Mouse (Mus musculus) midbrain, embryonic 13.5 days (tissue): ENCODE measurements around the gene Cacna1s. TPM values are rescaled to one million over a fixed set of nuclear protein-coding genes. Genes with fewer than 3 reads are reported as not detected.
A peak's percentile ranks its signal among the peaks of the same experiment; 100 is the strongest.

Experiments
- ATAC-seq: fragments of 200-750 bp; cut with Nextera tagmentation; 2 replicates; pipeline ENCODE4 v1.8.0; 2017; ENCODE audit warnings: mild to moderate bottlenecking, moderate TSS enrichment, moderate library complexity
- H3K27ac ChIP-seq: fragments of 300-500 bp; sonication (generic); 2 replicates; pipeline ENCODE4 v1.5.1; 2015; ENCODE audit warnings: inconsistent platforms, mild to moderate bottlenecking, moderate library complexity
- H3K27me3 ChIP-seq: fragments of 300-500 bp; sonication (generic); 2 replicates; pipeline ENCODE4 v1.6.1; 2015; ENCODE audit warnings: mild to moderate bottlenecking, inconsistent platforms
- H3K36me3 ChIP-seq: fragments of 300-500 bp; sonication (generic); 2 replicates; pipeline ENCODE4 v1.6.1; 2015; ENCODE audit warnings: mild to moderate bottlenecking, inconsistent platforms
- H3K4me1 ChIP-seq: fragments of 300-500 bp; sonication (generic); replicated peaks from 2 replicates; pipeline ENCODE4 v1.6.1; 2015; ENCODE audit warnings: inconsistent platforms
- H3K4me2 ChIP-seq: fragments of 300-500 bp; sonication (generic); replicated peaks from 2 replicates; pipeline ENCODE4 v1.6.1; 2015; ENCODE audit warnings: moderate library complexity, mild to moderate bottlenecking, inconsistent platforms
- H3K4me3 ChIP-seq: fragments of 300-500 bp; sonication (generic); replicated peaks from 2 replicates; pipeline ENCODE4 v1.5.1; 2015; ENCODE audit warnings: mild to moderate bottlenecking, inconsistent platforms
- H3K9ac ChIP-seq: fragments of 300-500 bp; sonication (generic); replicated peaks from 2 replicates; pipeline ENCODE4 v1.6.1; 2015; ENCODE audit warnings: mild to moderate bottlenecking, inconsistent platforms
- H3K9me3 ChIP-seq: fragments of 300-500 bp; sonication (generic); 2 replicates; pipeline ENCODE4 v1.6.1; 2016; ENCODE audit warnings: mild to moderate bottlenecking, inconsistent platforms
- WGBS: fragments of 180-500 bp; shearing (Covaris S2); methylation state at CpG from one replicate; pipeline ENCODE4 v1.1.7; 2015; 5-methylcytosine and 5-hydroxymethylcytosine counted together
- polyA plus RNA-seq: library from polyadenylated mRNA; unstranded; fragments of >200 nt; fragmentation: Nextera tagmentation; extraction: Ambion mirVana; gene quantifications from 2 replicates; pipeline ENCODE4 v1.2.1, GENCODE M21; 2015

Cacna1s gene
- polyA plus RNA-seq, 1 experiment from 2014 or later = 0.22 TPM

DNA sequence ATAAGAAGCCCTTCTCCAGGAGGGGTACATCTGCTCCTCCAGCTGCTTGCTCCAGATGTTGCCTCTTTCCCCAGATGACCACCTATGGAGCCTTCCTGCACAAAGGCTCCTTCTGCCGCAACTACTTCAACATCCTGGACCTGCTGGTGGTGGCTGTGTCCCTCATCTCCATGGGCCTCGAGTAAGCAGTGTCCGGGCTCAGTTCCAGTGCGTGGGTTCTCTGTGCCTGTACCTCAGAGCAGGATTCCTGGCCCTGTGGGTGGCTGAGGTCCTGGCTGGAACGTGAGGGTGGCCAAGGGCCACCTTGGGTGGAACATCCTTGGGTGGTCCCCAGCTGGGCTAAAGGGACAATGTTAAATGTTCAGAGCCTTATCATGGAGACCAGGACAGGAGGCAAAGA, 42.3 kb downstream of the Cacna1s start:
- Histone ChIP-seq H3K4me2 (no peak overlapping the region), H3K36me3 (no peaks in the 10 kb centered on the region), H3K27me3 (no peaks in the 10 kb centered on the region), H3K4me1 (no peaks in the 10 kb centered on the region), H3K4me3 (no peak overlapping the region), H3K27ac (no peak overlapping the region), H3K9ac (no peak overlapping the region), H3K9me3 (no peaks in the 10 kb centered on the region)
- 81% methylated on average over 5 of the region's 5 CpGs for WGBS
- ATAC-seq = no peak

- Histone ChIP-seq H3K27me3 (no peaks in the 10 kb centered on the region), H3K4me2 (no peak overlapping the region), H3K9me3 (no peaks in the 10 kb centered on the region), H3K9ac (no peak overlapping the region), H3K4me3 (no peak overlapping the region), H3K4me1 (peaks cover 23% of the 10 kb centered on the region), H3K36me3 (no peaks in the 10 kb centered on the region), H3K27ac (no peak overlapping the region)
- WGBS = 75% methylated on average over 4 of the region's 4 CpGs
- no peak for ATAC-seq
These were observed 49.5 kb downstream of the Cacna1s start for GRCm38 (mm10) chr1:136102094-136102493.

- no peak overlapping the region for H3K27ac ChIP-seq
- H3K9ac ChIP-seq = no peak overlapping the region
- 87% methylated on average over 3 of the region's 3 CpGs for WGBS
- H3K4me1 ChIP-seq = peaks cover 23% of the 10 kb centered on the region
- H3K27me3 ChIP-seq = no peaks in the 10 kb centered on the region
- H3K4me3 ChIP-seq = no peak overlapping the region
- H3K9me3 ChIP-seq = no peaks in the 10 kb centered on the region
- no peak overlapping the region for H3K4me2 ChIP-seq
- H3K36me3 ChIP-seq = no peaks in the 10 kb centered on the region
- no peak for ATAC-seq
These were observed 50.0 kb downstream of the Cacna1s start for GRCm38 (mm10) chr1:136102551-136102950.

GRCm38 (mm10) chr1:136102981-136103380, 50.4 kb downstream of the Cacna1s start:
- no peaks in the 10 kb centered on the region for H3K27me3 ChIP-seq
- WGBS = 50% methylated on average over 2 of the region's 2 CpGs
- H3K36me3 ChIP-seq = no peaks in the 10 kb centered on the region
- no peaks in the 10 kb centered on the region for H3K9me3 ChIP-seq
- H3K4me2 ChIP-seq = no peak overlapping the region
- no peak overlapping the region for H3K9ac ChIP-seq
- no peak overlapping the region for H3K27ac ChIP-seq
- no peak overlapping the region for H3K4me3 ChIP-seq
- H3K4me1 ChIP-seq = peaks cover 23% of the 10 kb centered on the region
- ATAC-seq = peak; percentile 60

DNA sequence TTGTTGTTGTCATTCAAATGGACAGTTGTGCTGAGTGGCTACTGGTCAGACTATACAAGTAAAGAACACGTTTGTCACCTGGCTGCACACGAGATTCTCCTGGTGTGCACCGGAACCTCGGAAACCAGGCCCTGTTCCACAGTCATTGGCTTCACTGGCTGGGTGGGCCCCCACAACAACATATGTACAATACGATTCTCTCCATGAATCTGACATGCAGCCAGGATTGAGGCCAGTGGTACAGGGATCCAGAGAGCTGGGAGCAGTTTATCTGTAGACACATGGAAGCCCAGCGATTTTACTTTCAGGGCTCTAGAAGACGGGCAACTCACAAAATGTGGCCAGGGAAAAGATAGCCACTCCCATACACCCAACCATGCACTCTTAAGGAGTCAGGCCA, 51.1 kb downstream of the Cacna1s start:
- peaks cover 23% of the 10 kb centered on the region for H3K4me1 ChIP-seq
- H3K27me3 ChIP-seq = no peaks in the 10 kb centered on the region
- WGBS = 87% methylated on average over 7 of the region's 7 CpGs
- ATAC-seq = no peak
- H3K36me3 ChIP-seq = no peaks in the 10 kb centered on the region
- no peak overlapping the region for H3K4me2 ChIP-seq
- H3K9ac ChIP-seq = no peak overlapping the region
- no peaks in the 10 kb centered on the region for H3K9me3 ChIP-seq
- no peak overlapping the region for H3K27ac ChIP-seq
- H3K4me3 ChIP-seq = no peak overlapping the region

GRCm38 (mm10) chr1:136104741-136105140, 52.2 kb downstream of the Cacna1s start:
- no peaks in the 10 kb centered on the region for H3K9me3 ChIP-seq
- ATAC-seq = peak; percentile 35; the same call in 1 of the 2 replicates
- no peaks in the 10 kb centered on the region for H3K36me3 ChIP-seq
- H3K4me1 ChIP-seq = peaks cover 23% of the 10 kb centered on the region
- no peak overlapping the region for H3K9ac ChIP-seq
- H3K27ac ChIP-seq = 0 out of 2 replicates have a peak overlapping the region, but pooled peaks have one; percentile 8
- H3K27me3 ChIP-seq = no peaks in the 10 kb centered on the region
- WGBS = 40% methylated on average over 4 of the region's 4 CpGs
- H3K4me3 ChIP-seq = no peak overlapping the region
- no peak overlapping the region for H3K4me2 ChIP-seq

DNA sequence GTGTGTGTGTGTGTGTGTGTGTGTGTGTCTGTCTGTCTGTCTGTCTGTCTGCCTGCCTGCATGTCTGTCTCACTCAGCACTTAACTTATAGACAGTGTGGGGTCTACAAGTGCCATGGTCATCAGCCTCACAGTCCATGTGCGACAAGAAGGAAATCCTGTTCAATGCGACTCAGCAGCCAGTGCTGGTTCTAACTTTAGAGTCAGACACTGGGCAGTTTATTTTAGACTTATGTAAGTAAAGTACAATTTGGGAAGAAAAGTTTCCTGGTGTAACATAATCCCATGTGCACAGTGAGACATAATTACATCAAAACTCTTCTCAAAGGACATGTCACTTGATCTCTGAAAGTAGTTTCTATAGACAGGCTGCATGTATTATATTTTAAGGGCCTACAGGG, 56.9 kb downstream of the Cacna1s start:
- H3K27ac ChIP-seq = no peak overlapping the region
- H3K9ac ChIP-seq = no peak overlapping the region
- no peak overlapping the region for H3K4me3 ChIP-seq
- no peaks in the 10 kb centered on the region for H3K36me3 ChIP-seq
- no peak overlapping the region for H3K4me2 ChIP-seq
- no peaks in the 10 kb centered on the region for H3K27me3 ChIP-seq
- no peaks in the 10 kb centered on the region for H3K9me3 ChIP-seq
- H3K4me1 ChIP-seq = peaks cover 8% of the 10 kb centered on the region; the same call in 1 of the 2 replicates
- WGBS = 96% methylated on average over 2 of the region's 2 CpGs
- ATAC-seq = no peak

DNA sequence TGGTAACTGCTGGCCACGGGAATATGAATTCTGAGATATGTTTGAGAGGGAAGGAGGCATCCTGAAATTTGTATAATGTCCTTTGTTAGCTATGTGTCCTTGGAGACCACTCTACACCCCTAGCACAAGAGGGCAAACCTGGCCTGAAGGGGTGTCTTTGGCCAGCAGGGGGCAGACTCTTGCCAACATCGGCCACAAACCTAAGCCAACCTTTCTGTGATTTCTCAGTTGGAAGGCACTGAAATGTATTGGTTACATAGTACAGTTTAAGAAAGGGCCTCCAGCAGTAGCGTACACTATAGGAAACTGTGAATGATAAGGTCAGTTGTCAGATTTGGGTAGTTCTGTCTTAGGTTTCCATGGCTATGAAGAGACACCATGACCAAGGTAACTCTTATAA, 63.6 kb downstream of the Cacna1s start:
- ATAC-seq = no peak

GRCm38 (mm10) chr1:136117069-136117468, 64.5 kb downstream of the Cacna1s start:
- H3K9me3 ChIP-seq = no peaks in the 10 kb centered on the region
- H3K27me3 ChIP-seq = no peaks in the 10 kb centered on the region
- WGBS = 83% methylated on average over 9 of the region's 9 CpGs
- ATAC-seq = no peak
- no peaks in the 10 kb centered on the region for H3K36me3 ChIP-seq
- H3K4me3 ChIP-seq = no peak overlapping the region
- no peak overlapping the region for H3K27ac ChIP-seq
- H3K4me1 ChIP-seq = peaks cover 11% of the 10 kb centered on the region
- H3K9ac ChIP-seq = no peak overlapping the region
- no peak overlapping the region for H3K4me2 ChIP-seq

More for the DNA sequence above, 63.6 kb downstream of the Cacna1s start:
- no peak overlapping the region for H3K4me3 ChIP-seq
- no peak overlapping the region for H3K27ac ChIP-seq
- no peaks in the 10 kb centered on the region for H3K27me3 ChIP-seq
- no peaks in the 10 kb centered on the region for H3K36me3 ChIP-seq
- peaks cover 11% of the 10 kb centered on the region for H3K4me1 ChIP-seq
- no peak overlapping the region for H3K4me2 ChIP-seq
- H3K9me3 ChIP-seq = no peaks in the 10 kb centered on the region
- 31% methylated on average over 3 of the region's 3 CpGs for WGBS
- no peak overlapping the region for H3K9ac ChIP-seq

GRCm38 (mm10) chr1:136118875-136119274, 66.3 kb downstream of the Cacna1s start:
- no peak overlapping the region for H3K9ac ChIP-seq
- WGBS = 36% methylated on average over 8 of the region's 8 CpGs
- H3K27ac ChIP-seq = no peak overlapping the region
- H3K4me2 ChIP-seq = no peak overlapping the region
- peak; percentile 4; the same call in 1 of the 2 replicates for ATAC-seq
- no peaks in the 10 kb centered on the region for H3K27me3 ChIP-seq
- H3K4me1 ChIP-seq = peaks cover 11% of the 10 kb centered on the region
- no peaks in the 10 kb centered on the region for H3K9me3 ChIP-seq
- no peak overlapping the region for H3K4me3 ChIP-seq
- no peaks in the 10 kb centered on the region for H3K36me3 ChIP-seq

- H3K36me3 ChIP-seq = no peaks in the 10 kb centered on the region
- no peak overlapping the region for H3K27ac ChIP-seq
- ATAC-seq = no peak
- H3K4me1 ChIP-seq = peaks cover 11% of the 10 kb centered on the region
- H3K9me3 ChIP-seq = no peaks in the 10 kb centered on the region
- 76% methylated on average over 7 of the region's 7 CpGs for WGBS
- no peak overlapping the region for H3K4me3 ChIP-seq
- no peak overlapping the region for H3K4me2 ChIP-seq
- no peaks in the 10 kb centered on the region for H3K27me3 ChIP-seq
- no peak overlapping the region for H3K9ac ChIP-seq
These were observed 67.2 kb downstream of the Cacna1s start for GRCm38 (mm10) chr1:136119571-136120262.

DNA sequence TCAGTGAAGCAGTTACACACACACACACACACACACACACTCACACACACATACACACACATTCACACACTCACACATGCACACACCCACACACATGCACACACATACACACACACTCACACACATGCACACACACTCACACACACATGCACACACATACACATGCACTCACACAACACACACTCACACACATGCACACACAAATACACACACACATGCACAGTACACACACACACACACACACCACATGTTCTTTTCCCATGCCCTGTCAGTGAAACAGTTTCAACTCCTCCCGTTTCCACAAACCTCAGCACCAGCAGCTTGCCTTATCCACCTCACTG, 67.7 kb downstream of the Cacna1s start:
- Histone ChIP-seq H3K9me3 (no peaks in the 10 kb centered on the region), H3K27ac (no peak overlapping the region), H3K36me3 (no peaks in the 10 kb centered on the region), H3K27me3 (no peaks in the 10 kb centered on the region), H3K4me2 (no peak overlapping the region), H3K9ac (no peak overlapping the region), H3K4me3 (no peak overlapping the region), H3K4me1 (peaks cover 11% of the 10 kb centered on the region)
- WGBS = 76% methylated on average over 1 of the region's 1 CpGs
- ATAC-seq = no peak

DNA sequence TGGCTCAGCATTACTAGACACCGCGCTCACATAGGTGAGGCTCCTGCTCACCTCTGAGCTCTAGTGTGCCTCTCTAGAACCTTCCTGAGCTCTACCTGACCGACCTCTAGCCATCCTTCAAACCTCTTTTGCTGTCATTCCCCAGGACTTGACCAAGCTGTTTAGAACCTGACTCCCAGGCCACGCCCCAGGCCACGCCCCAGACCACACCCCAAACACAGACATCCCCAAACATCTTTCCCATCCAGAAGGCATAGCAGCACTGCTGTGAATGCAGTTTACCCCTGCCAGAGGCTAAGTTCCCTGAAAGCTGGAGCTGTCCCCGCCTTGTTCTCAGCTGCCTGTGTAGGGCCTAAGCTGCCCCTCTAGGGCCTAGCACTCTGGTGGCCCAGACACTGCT, 68.2 kb downstream of the Cacna1s start:
- H3K27ac ChIP-seq = no peak overlapping the region
- no peak for ATAC-seq
- H3K4me1 ChIP-seq = peaks cover 11% of the 10 kb centered on the region
- no peak overlapping the region for H3K4me3 ChIP-seq
- H3K9me3 ChIP-seq = no peaks in the 10 kb centered on the region
- no peak overlapping the region for H3K9ac ChIP-seq
- no peak overlapping the region for H3K4me2 ChIP-seq
- no peaks in the 10 kb centered on the region for H3K36me3 ChIP-seq
- H3K27me3 ChIP-seq = no peaks in the 10 kb centered on the region
- 50% methylated on average over 6 of the region's 6 CpGs for WGBS
